Mouse (Mus musculus): ENCODE results near the gene Wdr76.

- TF ChIP-seq FLI1 (IDR thresholded peaks at IDR 0.05; ENCODE audit: low read length) (no peak), GATA1 (IDR thresholded peaks at IDR 0.05; ENCODE audit: borderline replicate concordance, low read length) (no peak)
These were observed 26.0 kb upstream of the Wdr76 start for GRCm38 (mm10) chr2:121480498-121480897.

All from megakaryocyte, embryonic 14.5 days (primary cell).